Mouse (Mus musculus) brain, embryonic 14.5 days (tissue): ENCODE results near the gene Cbx6. TPM values are rescaled to one million over a fixed set of nuclear protein-coding genes. Genes with fewer than 3 reads are reported as not detected.
"Not testable (repeated sequence)": the region's sequence is repeated elsewhere in the genome, so short reads cannot be mapped to it uniquely, and the experiment has no call there.

ENCODE experiments used
- DNase-seq: peaks from one replicate; pipeline ENCODE4 v3.0.0-alpha.2; 2011; ENCODE audit warnings: low read depth
- CTCF ChIP-seq: fragments of 200-500 bp; IDR thresholded peaks from 2 replicates; pipeline ENCODE4 v1.5.1; 2012; ENCODE audit warnings: inconsistent platforms, mild to moderate bottlenecking, moderate library complexity, borderline replicate concordance; ENCODE audit not compliant: insufficient read depth, insufficient read length; ENCODE audit errors: extremely low read depth
- POLR2A ChIP-seq: fragments of 200-500 bp; IDR thresholded peaks from 2 replicates; pipeline ENCODE4 v1.6.1; 2012; ENCODE audit warnings: mild to moderate bottlenecking, inconsistent platforms, borderline replicate concordance; ENCODE audit not compliant: poor library complexity, insufficient read depth, insufficient read length, severe bottlenecking; ENCODE audit errors: extremely low read depth
- polyA plus RNA-seq: library from polyadenylated mRNA; depleted of rRNA; stranded (reverse); fragments of >200 nt; gene quantifications from 2 replicates; pipeline ENCODE4 v1.2.3, GENCODE M21; 2012

The Cbx6 gene
- polyA plus RNA-seq, 1 experiment = 84.6 TPM

GRCm38 (mm10) chr15:79813666-79814258 is 20.7 kb downstream of the Cbx6 start:
- DNase-seq = no peak
- TF ChIP-seq CTCF (no peak), POLR2A (no peak)

GRCm38 (mm10) chr15:79812840-79813239 is 21.6 kb downstream of the Cbx6 start:
- DNase-seq = not testable (repeated sequence)

DNA sequence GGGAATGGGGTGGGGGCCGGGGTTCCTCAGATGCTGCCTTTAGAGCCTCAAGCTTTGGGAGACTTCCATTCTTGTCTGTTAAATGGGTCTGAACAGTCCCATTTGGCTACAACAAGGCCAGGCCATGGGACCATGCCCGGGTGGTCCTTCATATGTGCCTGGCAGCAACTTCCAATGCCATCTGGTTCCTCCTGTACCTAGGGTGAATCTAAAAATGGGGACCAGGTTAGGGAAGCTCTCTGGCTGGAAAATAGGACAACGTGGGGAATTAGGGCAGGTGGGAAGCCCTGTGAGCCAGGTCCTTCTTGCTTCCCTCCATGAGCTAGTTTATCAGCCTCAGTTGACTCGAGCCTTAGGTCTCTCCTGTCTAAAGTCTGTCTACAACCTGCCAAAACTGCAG is 23.5 kb downstream of the Cbx6 start:
- DNase-seq = no peak
- no peak for TF ChIP-seq CTCF
- no peak for TF ChIP-seq POLR2A

- DNase-seq = no peak
- TF ChIP-seq CTCF (no peak), POLR2A (no peak)
Observed at GRCm38 (mm10) chr15:79810061-79810460, 24.4 kb downstream of the Cbx6 start.

GRCm38 (mm10) chr15:79808658-79809057 is 25.8 kb downstream of the Cbx6 start:
- no peak for DNase-seq
- TF ChIP-seq POLR2A (no peak), CTCF (no peak)

DNA sequence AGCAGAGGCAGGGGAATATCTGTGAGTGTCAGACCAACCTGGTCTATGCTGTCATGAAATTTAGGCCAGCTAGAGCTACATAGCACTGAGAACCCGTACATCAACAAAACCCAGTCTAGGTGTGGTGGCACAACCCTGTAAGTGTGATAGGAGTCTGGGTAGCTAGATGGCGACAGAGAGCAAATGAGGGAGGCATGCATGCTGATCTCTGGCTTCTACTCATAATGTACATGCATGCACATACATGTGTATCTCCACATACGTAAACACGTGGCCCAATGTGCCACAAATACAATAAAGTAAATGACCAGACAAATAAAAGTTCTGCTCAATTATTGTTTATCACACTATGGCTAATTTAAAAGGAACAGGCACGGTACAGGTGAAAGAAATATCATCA is 26.4 kb downstream of the Cbx6 start:
- DNase-seq = peak; percentile 69
- TF ChIP-seq CTCF = peak; percentile 80; the same call in 1 of the 2 replicates
- TF ChIP-seq POLR2A = no peak

- TF ChIP-seq CTCF (no peak), POLR2A (no peak)
- no peak for DNase-seq
Observed at GRCm38 (mm10) chr15:79807050-79807449, 27.4 kb downstream of the Cbx6 start.

GRCm38 (mm10) chr15:79805246-79805645 is 29.2 kb downstream of the Cbx6 start:
- TF ChIP-seq POLR2A = no peak
- TF ChIP-seq CTCF = no peak
- DNase-seq = no peak

- TF ChIP-seq CTCF (no peak; the same call in 1 of the 2 replicates), POLR2A (peak; percentile 91)
- DNase-seq = peak; percentile 69
Observed at GRCm38 (mm10) chr15:79804352-79805071, 30.0 kb downstream of the Cbx6 start, which contains the start of gene Nptxr. TSS of gene Nptxr (minus strand) at chr15:79804766.

DNA sequence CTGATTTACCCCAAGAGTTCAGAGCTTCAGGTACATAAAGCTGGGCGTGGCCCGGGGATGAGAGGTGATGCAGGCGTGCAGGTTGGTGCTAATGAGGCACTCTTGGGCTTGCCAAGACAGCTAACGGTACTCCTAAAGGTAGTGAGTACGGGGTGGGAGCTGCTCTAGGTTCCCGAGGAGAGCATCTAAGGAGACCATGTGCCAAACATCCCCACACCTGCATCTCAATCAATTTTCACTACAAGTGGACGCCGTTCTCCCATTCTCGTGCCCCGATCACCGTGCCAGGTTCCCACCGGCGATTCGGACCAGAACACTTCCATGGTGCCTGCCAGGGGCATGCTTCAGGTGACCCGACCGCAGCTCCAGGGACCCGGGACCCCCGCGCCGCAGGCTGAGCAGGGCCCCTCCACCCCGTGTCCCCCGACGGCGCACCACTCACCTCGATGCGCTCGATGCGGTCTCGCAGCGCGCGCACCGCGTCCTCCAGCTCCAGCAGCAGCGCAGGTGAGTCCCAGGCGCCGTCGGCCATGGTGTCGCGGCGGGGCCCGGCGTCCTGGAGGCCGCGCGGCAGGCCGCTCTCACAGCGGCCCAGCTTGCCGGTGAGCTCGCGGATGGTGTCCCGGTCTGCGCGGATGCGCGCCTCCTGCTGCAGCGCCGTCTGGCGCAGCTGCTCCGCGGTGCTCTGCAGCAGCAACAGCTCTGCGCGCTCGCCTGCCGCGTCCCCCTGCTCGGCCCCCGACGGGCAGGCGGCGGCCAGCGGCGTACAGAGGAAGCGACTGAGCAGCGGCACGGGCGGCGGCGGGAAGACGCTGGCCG is 30.7 kb downstream of the Cbx6 start:
- no peak for TF ChIP-seq POLR2A
- 0 out of 2 replicates have a peak, but pooled peaks have one; percentile 9 for TF ChIP-seq CTCF
- DNase-seq = peak; percentile 76

GRCm38 (mm10) chr15:79802304-79802703 is 32.2 kb downstream of the Cbx6 start:
- no peak for TF ChIP-seq POLR2A
- TF ChIP-seq CTCF = no peak
- no peak for DNase-seq

GRCm38 (mm10) chr15:79801646-79802045 is 32.8 kb downstream of the Cbx6 start:
- DNase-seq = no peak
- TF ChIP-seq POLR2A = no peak
- no peak for TF ChIP-seq CTCF

DNA sequence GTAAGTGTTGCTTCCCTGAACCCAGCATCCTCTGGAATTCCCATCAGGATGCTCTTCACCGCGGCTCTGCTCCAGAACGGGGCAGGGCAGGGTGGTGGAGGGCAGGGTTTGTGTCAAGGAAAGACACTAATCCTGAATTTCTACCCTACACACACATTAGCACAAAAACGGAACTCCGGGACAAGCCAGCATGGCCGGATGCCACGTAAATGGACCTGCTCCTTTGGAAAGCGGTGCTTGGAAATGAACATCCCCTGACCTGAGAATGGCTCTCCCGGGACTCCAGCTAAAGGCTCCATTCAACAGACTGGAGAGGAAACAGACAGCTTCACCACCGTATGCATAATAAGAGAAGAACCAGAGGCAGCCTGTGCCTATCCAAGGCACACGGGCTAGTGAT is 33.8 kb downstream of the Cbx6 start:
- DNase-seq = no peak
- TF ChIP-seq CTCF (no peak), POLR2A (no peak)

GRCm38 (mm10) chr15:79798591-79798990 is 35.9 kb downstream of the Cbx6 start:
- TF ChIP-seq CTCF = no peak
- no peak for TF ChIP-seq POLR2A
- DNase-seq = no peak

- TF ChIP-seq CTCF (no peak), POLR2A (no peak)
- no peak for DNase-seq
Observed at GRCm38 (mm10) chr15:79797680-79798079, 36.8 kb downstream of the Cbx6 start.
